Mouse (Mus musculus) intestine, postnatal 0 days (tissue): ENCODE results near the gene Spata48. TPM values are rescaled to one million over a fixed set of nuclear protein-coding genes. Genes with fewer than 3 reads are reported as not detected.

ENCODE experiments used
- ATAC-seq: fragments of 200-750 bp; cut with Nextera tagmentation; 2 replicates; pipeline ENCODE4 v1.8.0; 2017; ENCODE audit warnings: mild to moderate bottlenecking, moderate TSS enrichment, moderate library complexity
- H3K27ac ChIP-seq: fragments of 300-500 bp; sonication (generic); 2 replicates; pipeline ENCODE4 v1.5.1; 2014; ENCODE audit warnings: mild to moderate bottlenecking, low read depth, low read length, moderate library complexity
- H3K27me3 ChIP-seq: fragments of 300-500 bp; sonication (generic); replicated peaks from 2 replicates; pipeline ENCODE4 v1.6.1; 2014; ENCODE audit warnings: low read length, mixed read lengths; ENCODE audit not compliant: control insufficient read depth, insufficient read depth
- H3K36me3 ChIP-seq: fragments of 300-500 bp; sonication (generic); 2 replicates; pipeline ENCODE4 v1.6.1; 2014; ENCODE audit warnings: mild to moderate bottlenecking, moderate library complexity; ENCODE audit not compliant: control insufficient read depth, insufficient read depth
- H3K4me1 ChIP-seq: fragments of 300-500 bp; sonication (generic); replicated peaks from 2 replicates; pipeline ENCODE4 v1.6.1; 2014; ENCODE audit warnings: antibody characterized with exemption, low read length, mixed read lengths; ENCODE audit not compliant: control insufficient read depth, insufficient read depth
- H3K4me2 ChIP-seq: fragments of 300-500 bp; sonication (generic); replicated peaks from 2 replicates; pipeline ENCODE4 v1.6.1; 2014; ENCODE audit warnings: low read depth, mild to moderate bottlenecking, moderate library complexity
- H3K4me3 ChIP-seq: fragments of 300-500 bp; sonication (generic); 2 replicates; pipeline ENCODE4 v1.5.1; 2014; ENCODE audit warnings: low read depth, low read length
- H3K9ac ChIP-seq: fragments of 300-500 bp; sonication (generic); 2 replicates; pipeline ENCODE4 v1.6.1; 2014; ENCODE audit warnings: mild to moderate bottlenecking, low read depth, low read length
- H3K9me3 ChIP-seq: fragments of 300-500 bp; sonication (generic); 2 replicates; pipeline ENCODE4 v1.6.1; 2016; ENCODE audit warnings: mixed run types; ENCODE audit not compliant: control insufficient read depth
- CTCF ChIP-seq: sonication (generic); IDR thresholded peaks from 2 replicates; pipeline ENCODE4 v1.5.1; 2016; ENCODE audit warnings: low read depth, mild to moderate bottlenecking, control low read depth, antibody characterized with exemption, moderate library complexity
- WGBS: fragments of 180-500 bp; shearing (Covaris S2); extraction: QIAGEN DNeasy Blood & Tissue Kit; methylation state at CpG from one replicate; pipeline ENCODE4 v1.1.7; 2014; 5-methylcytosine and 5-hydroxymethylcytosine counted together
- polyA plus RNA-seq: library from polyadenylated mRNA; unstranded; fragments of >200 nt; fragmentation: Nextera tagmentation; extraction: Ambion mirVana; gene quantifications from 2 replicates; pipeline ENCODE4 v1.2.1, GENCODE M21; 2015

The Spata48 gene
- polyA plus RNA-seq, 1 experiment from 2014 or later = 1.3 TPM

GRCm38 (mm10) chr11:11528760-11529159 is 66.9 kb downstream of the Spata48 start:
- H3K4me1 ChIP-seq = no peaks in the 10 kb centered on the region
- H3K27ac ChIP-seq = no peak overlapping the region
- TF ChIP-seq CTCF = no peak
- H3K4me2 ChIP-seq = no peak overlapping the region
- 77% methylated on average over 11 of the region's 11 CpGs for WGBS
- no peaks in the 10 kb centered on the region for H3K36me3 ChIP-seq
- no peak overlapping the region for H3K9ac ChIP-seq
- no peak for ATAC-seq
- H3K4me3 ChIP-seq = no peak overlapping the region
- H3K9me3 ChIP-seq = no peaks in the 10 kb centered on the region
- H3K27me3 ChIP-seq = no peaks in the 10 kb centered on the region

GRCm38 (mm10) chr11:11529165-11529564 is 67.3 kb downstream of the Spata48 start:
- Histone ChIP-seq H3K9me3 (no peaks in the 10 kb centered on the region), H3K9ac (no peak overlapping the region), H3K4me3 (no peak overlapping the region), H3K4me1 (no peaks in the 10 kb centered on the region), H3K27ac (no peak overlapping the region), H3K36me3 (no peaks in the 10 kb centered on the region), H3K4me2 (no peak overlapping the region), H3K27me3 (no peaks in the 10 kb centered on the region)
- WGBS = 60% methylated on average over 6 of the region's 6 CpGs
- no peak for TF ChIP-seq CTCF
- no peak for ATAC-seq

- Histone ChIP-seq H3K4me2 (no peak overlapping the region), H3K4me1 (no peaks in the 10 kb centered on the region), H3K9ac (no peak overlapping the region), H3K9me3 (no peaks in the 10 kb centered on the region), H3K27me3 (no peaks in the 10 kb centered on the region), H3K36me3 (no peaks in the 10 kb centered on the region), H3K27ac (no peak overlapping the region), H3K4me3 (no peak overlapping the region)
- WGBS = 71% methylated on average over 2 of the region's 2 CpGs
- no peak for ATAC-seq
- TF ChIP-seq CTCF = no peak
These were observed 68.2 kb downstream of the Spata48 start for GRCm38 (mm10) chr11:11530126-11530525.

GRCm38 (mm10) chr11:11536295-11536694 is 74.4 kb downstream of the Spata48 start:
- WGBS = 82% methylated on average over 1 of the region's 1 CpGs
- Histone ChIP-seq H3K9me3 (no peaks in the 10 kb centered on the region), H3K9ac (no peak overlapping the region), H3K4me3 (no peak overlapping the region), H3K4me1 (no peaks in the 10 kb centered on the region), H3K27me3 (no peaks in the 10 kb centered on the region), H3K4me2 (no peak overlapping the region), H3K36me3 (no peaks in the 10 kb centered on the region), H3K27ac (no peak overlapping the region)
- no peak for TF ChIP-seq CTCF
- ATAC-seq = no peak

- WGBS = 92% methylated on average over 3 of the region's 3 CpGs
- no peak overlapping the region for H3K4me3 ChIP-seq
- no peak overlapping the region for H3K4me2 ChIP-seq
- no peaks in the 10 kb centered on the region for H3K4me1 ChIP-seq
- H3K36me3 ChIP-seq = no peaks in the 10 kb centered on the region
- no peaks in the 10 kb centered on the region for H3K27me3 ChIP-seq
- ATAC-seq = no peak
- no peaks in the 10 kb centered on the region for H3K9me3 ChIP-seq
- H3K27ac ChIP-seq = no peak overlapping the region
- no peak for TF ChIP-seq CTCF
- no peak overlapping the region for H3K9ac ChIP-seq
These were observed 84.1 kb downstream of the Spata48 start for GRCm38 (mm10) chr11:11545948-11546347.

GRCm38 (mm10) chr11:11546903-11547511 is 85.1 kb downstream of the Spata48 start:
- H3K4me2 ChIP-seq = no peak overlapping the region
- no peak overlapping the region for H3K9ac ChIP-seq
- 85% methylated on average over 7 of the region's 7 CpGs for WGBS
- ATAC-seq = no peak
- no peaks in the 10 kb centered on the region for H3K4me1 ChIP-seq
- H3K9me3 ChIP-seq = no peaks in the 10 kb centered on the region
- H3K27ac ChIP-seq = no peak overlapping the region
- H3K36me3 ChIP-seq = no peaks in the 10 kb centered on the region
- no peaks in the 10 kb centered on the region for H3K27me3 ChIP-seq
- no peak overlapping the region for H3K4me3 ChIP-seq
- TF ChIP-seq CTCF = no peak
